Mouse (Mus musculus) fibroblast of lung, adult 2 months (primary cell): ENCODE results near the gene Atp6v1e1.
"Not testable (repeated sequence)": the region's sequence is repeated elsewhere in the genome, so short reads cannot be mapped to it uniquely, and the experiment has no call there.

ENCODE experiments used
- DNase-seq: peaks from one replicate; pipeline ENCODE4 v3.0.0-alpha.2; 2011; ENCODE audit warnings: low read depth

Gene Atp6v1e1

GRCm38 (mm10) chr6:120822307-120822928 lies at the start of gene Atp6v1e1:
Atp6v1e1 (minus strand) TSS chr6:120822793.
- peak; percentile 96 for DNase-seq

- no peak for DNase-seq
Measured at GRCm38 (mm10) chr6:120871286-120871685, 48.7 kb upstream of the Atp6v1e1 start.

GRCm38 (mm10) chr6:120868824-120869223 lies 46.2 kb upstream of the Atp6v1e1 start:
- no peak for DNase-seq

GRCm38 (mm10) chr6:120866051-120866814 lies 43.6 kb upstream of the Atp6v1e1 start:
- no peak for DNase-seq

- no peak for DNase-seq
Measured at GRCm38 (mm10) chr6:120860079-120860478, 37.5 kb upstream of the Atp6v1e1 start.

- DNase-seq = no peak
Measured at GRCm38 (mm10) chr6:120858217-120858711, 35.7 kb upstream of the Atp6v1e1 start.

- no peak for DNase-seq
Measured at GRCm38 (mm10) chr6:120854413-120854812, 31.8 kb upstream of the Atp6v1e1 start.

- not testable (repeated sequence) for DNase-seq
Measured at GRCm38 (mm10) chr6:120850720-120851119, 28.1 kb upstream of the Atp6v1e1 start.

- no peak for DNase-seq
Measured at GRCm38 (mm10) chr6:120841754-120842153, 19.2 kb upstream of the Atp6v1e1 start.

GRCm38 (mm10) chr6:120840258-120840657 lies 17.7 kb upstream of the Atp6v1e1 start:
- no peak for DNase-seq

GRCm38 (mm10) chr6:120837152-120837530 lies 14.5 kb upstream of the Atp6v1e1 start:
- DNase-seq = no peak

- DNase-seq = no peak
Measured at GRCm38 (mm10) chr6:120836389-120837151, 14.0 kb upstream of the Atp6v1e1 start.

- peak; percentile 71 for DNase-seq
Measured at GRCm38 (mm10) chr6:120835474-120836374, 13.1 kb upstream of the Atp6v1e1 start, which contains the start of gene Bcl2l13. Bcl2l13 (plus strand) TSS chr6:120836212.

- no peak for DNase-seq
Measured at GRCm38 (mm10) chr6:120834766-120835321, 12.3 kb upstream of the Atp6v1e1 start.

- no peak for DNase-seq
Measured at GRCm38 (mm10) chr6:120832097-120832496, 9.5 kb upstream of the Atp6v1e1 start.

- no peak for DNase-seq
Measured at GRCm38 (mm10) chr6:120830866-120831608, 8.4 kb upstream of the Atp6v1e1 start.

GRCm38 (mm10) chr6:120830056-120830455 lies 7.5 kb upstream of the Atp6v1e1 start:
- no peak for DNase-seq

GRCm38 (mm10) chr6:120822937-120823614 lies 483 bp upstream of the Atp6v1e1 start:
- DNase-seq = no peak

GRCm38 (mm10) chr6:120821715-120822114 lies 878 bp downstream of the Atp6v1e1 start:
- DNase-seq = no peak

- no peak for DNase-seq
Measured at GRCm38 (mm10) chr6:120820941-120821340, 1.7 kb downstream of the Atp6v1e1 start.
